Mouse (Mus musculus) CD4-positive, CD25-positive, alpha-beta regulatory T cell (primary cell): ENCODE measurements around the gene C5ar1. TPM values are rescaled to one million over a fixed set of nuclear protein-coding genes. Genes with fewer than 3 reads are reported as not detected.

ENCODE experiments used
- polyA plus RNA-seq: library from polyadenylated mRNA; unstranded; fragments of 100-300 nt; shearing (Covaris generic); gene quantifications from one replicate; pipeline ENCODE4 v1.2.1, GENCODE M21; 2017

The C5ar1 gene
- polyA plus RNA-seq: not detected

GRCm38 (mm10) chr7:16259110-16259590 lies at the start of gene C5ar1:
Gene C5ar1, minus strand, starts transcription at chr7:16259540.

GRCm38 (mm10) chr7:16308093-16308492 lies 48.8 kb upstream of the C5ar1 start, which contains the start of gene Bbc3:
Gene Bbc3, plus strand, starts transcription at chr7:16308393.

GRCm38 (mm10) chr7:16286026-16286961 lies 27.0 kb upstream of the C5ar1 start, which contains the start of gene Ccdc9:
Gene Ccdc9, minus strand, starts transcription at chr7:16286795.

GRCm38 (mm10) chr7:16273081-16273765 lies 13.9 kb upstream of the C5ar1 start, which contains the start of gene Inafm1:
Gene Inafm1, minus strand, starts transcription at chr7:16273617.

GRCm38 (mm10) chr7:16244067-16244466 lies 15.3 kb downstream of the C5ar1 start, which contains the start of gene C5ar2:
Gene C5ar2, minus strand, starts transcription at chr7:16244154.

GRCm38 (mm10) chr7:16221582-16222272 lies 37.6 kb downstream of the C5ar1 start, which contains the start of gene Dhx34:
Gene Dhx34, minus strand, starts transcription at chr7:16222037.

Other genes starting within 250 kb of the C5ar1 start
- gene Bicra, start 211.6 kb downstream of the C5ar1 start, polyA plus RNA-seq: 7.0 TPM
- 0.06 TPM for gene Zfp541, start 197.7 kb downstream of the C5ar1 start, polyA plus RNA-seq
- gene Napa, start 161.1 kb downstream of the C5ar1 start, polyA plus RNA-seq: 227 TPM
- gene Kptn, start 139.6 kb downstream of the C5ar1 start, polyA plus RNA-seq: 24.4 TPM
- not detected for gene Slc8a2, start 129.7 kb downstream of the C5ar1 start, polyA plus RNA-seq
- gene Meis3, start 84.5 kb downstream of the C5ar1 start, polyA plus RNA-seq: 71.3 TPM
- 31.8 TPM for gene Dhx34, start 37.5 kb downstream of the C5ar1 start, polyA plus RNA-seq
- not detected for gene C5ar2, start 15.4 kb downstream of the C5ar1 start, polyA plus RNA-seq
- gene Inafm1, start 14.1 kb upstream of the C5ar1 start, polyA plus RNA-seq: 6.5 TPM
- 69.7 TPM for gene Ccdc9, start 27.3 kb upstream of the C5ar1 start, polyA plus RNA-seq
- gene Bbc3, start 48.9 kb upstream of the C5ar1 start, polyA plus RNA-seq: 40.1 TPM
- gene Sae1, start 128.3 kb upstream of the C5ar1 start, polyA plus RNA-seq: 130 TPM
- gene Zc3h4, start 141.4 kb upstream of the C5ar1 start, polyA plus RNA-seq: 27.2 TPM
- gene Tmem160, start 193.2 kb upstream of the C5ar1 start, polyA plus RNA-seq: 121 TPM
- 0.36 TPM for gene Npas1, start 218.2 kb upstream of the C5ar1 start, polyA plus RNA-seq